12 mouse cellular contexts compared by ENCODE assay signal in the genomic region with DNA sequence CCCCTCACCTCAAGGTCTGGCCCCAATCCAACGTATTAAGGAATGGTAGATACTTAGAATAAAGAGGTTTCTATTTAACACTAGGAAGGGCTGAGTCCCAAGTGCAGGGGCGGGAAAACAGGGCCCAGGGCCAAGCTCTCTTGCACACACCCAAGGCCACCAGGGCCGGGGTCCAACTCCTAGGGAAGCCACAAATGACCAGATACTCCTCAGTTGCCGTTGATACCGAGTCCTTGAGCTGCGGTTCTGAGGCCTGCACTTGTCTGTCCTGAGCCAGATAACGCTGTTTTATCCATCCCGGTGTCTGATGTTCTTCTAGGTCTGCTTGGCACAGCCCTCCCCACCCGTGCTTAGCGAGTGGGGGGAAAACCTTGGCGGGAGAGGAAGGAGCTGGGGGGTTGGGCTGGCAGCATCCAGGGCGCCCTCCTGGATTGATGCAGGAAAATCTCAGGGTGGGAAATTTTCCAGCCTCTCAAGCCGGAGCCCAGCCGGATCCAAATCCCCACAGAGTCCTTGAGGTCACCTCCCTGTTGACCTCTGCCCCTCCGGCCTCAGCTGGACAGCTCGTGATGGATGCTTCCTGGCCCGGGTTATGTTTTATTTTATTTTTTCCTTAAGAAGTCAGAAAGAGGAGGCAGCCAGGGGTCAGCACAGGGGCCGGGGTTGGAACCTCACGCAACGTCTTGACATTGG. TPM values are rescaled to one million over a fixed set of nuclear protein-coding genes. Genes with fewer than 3 reads are reported as not detected.
DNase-seq lines count a peak whose midpoint lies in the region; ATAC-seq and TF ChIP-seq lines count a peak whose summit lies in the region.
"Had no signal": no experiment of that assay in that cellular context is flagged by ENCODE, and none has a peak within 500 bp of the region (broad histone marks: within the 10 kb centered on the region; RNA-seq: fewer than 3 reads in every experiment).

No protein-coding gene starts in this region.

- no peak for ATAC-seq in heart, embryonic 12.5 days (ENCODE audit: insufficient number of reproducible peaks, low FRiP score)
- ATAC-seq in liver, embryonic 16.5 days (ENCODE audit: low read depth): peak; percentile 22; the same call in 1 of the 2 replicates
- ATAC-seq in intestine, postnatal 0 days: no peak
- ATAC-seq: forebrain, embryonic 14.5 days; midbrain, embryonic 16.5 days had no signal

- no peaks in the 10 kb centered on the region for H3K9me3 ChIP-seq in heart, embryonic 12.5 days (replicated peaks)
- H3K9me3 ChIP-seq in E14TG2a.4 (ENCODE audit: low read length): 0 out of 2 replicates have a peak, but pooled peaks cover 3% of the 10 kb centered on the region
- no peaks in the 10 kb centered on the region for H3K9me3 ChIP-seq in liver, embryonic 16.5 days (replicated peaks; ENCODE audit: control insufficient read depth, low read length)
- no peaks in the 10 kb centered on the region for H3K9me3 ChIP-seq in intestine, postnatal 0 days (ENCODE audit: control insufficient read depth)

- peak; percentile 93 for DNase-seq in heart, adult 11 months
- DNase-seq in embryo, embryonic 10.5 days (ENCODE audit: low spot score): peak; percentile 36
- no peak for DNase-seq in layer of hippocampus, postnatal 10 days (ENCODE audit: low spot score in 2 of 2)
- DNase-seq in layer of hippocampus, postnatal 36 days: no peak
- DNase-seq: cerebellum, postnatal 14 days had no signal

- peaks cover 13% of the 10 kb centered on the region; the same call in 1 of the 2 replicates for H3K4me1 ChIP-seq in heart, embryonic 12.5 days (replicated peaks)
- H3K4me1 ChIP-seq in E14TG2a.4 (replicated peaks; ENCODE audit: low read depth, low read length): peaks cover 58% of the 10 kb centered on the region
- H3K4me1 ChIP-seq in liver, embryonic 16.5 days (ENCODE audit: control insufficient read depth, low read depth, low read length): no peaks in the 10 kb centered on the region; the same call in none of the 2 replicates
- H3K4me1 ChIP-seq in intestine, postnatal 0 days (replicated peaks; ENCODE audit: control insufficient read depth, insufficient read depth, low read length): 0 out of 2 replicates have a peak, but pooled peaks cover 4% of the 10 kb centered on the region

- 58% methylated on average over 20 of the region's 20 CpGs for WGBS in heart, embryonic 12.5 days
- 52% methylated on average over 20 of the region's 20 CpGs for WGBS in liver, embryonic 16.5 days (ENCODE audit: insufficient replicate concordance)
- WGBS in intestine, postnatal 0 days: 60% methylated on average over 20 of the region's 20 CpGs

- no peak overlapping the region for H3K27ac ChIP-seq in heart, embryonic 12.5 days (ENCODE audit: poor library complexity, severe bottlenecking)
- H3K27ac ChIP-seq in liver, embryonic 16.5 days (ENCODE audit: low read length): no peak overlapping the region
- H3K27ac ChIP-seq in intestine, postnatal 0 days (ENCODE audit: low read depth, low read length): no peak overlapping the region

- no peak overlapping the region for H3K9ac ChIP-seq in heart, embryonic 12.5 days
- no peak overlapping the region for H3K9ac ChIP-seq in liver, embryonic 16.5 days (ENCODE audit: low read depth, low read length)
- H3K9ac ChIP-seq in intestine, postnatal 0 days (ENCODE audit: low read depth, low read length): no peak overlapping the region

- H3K36me3 ChIP-seq in heart, embryonic 12.5 days: 0 out of 2 replicates have a peak, but pooled peaks cover 3% of the 10 kb centered on the region
- no peaks in the 10 kb centered on the region for H3K36me3 ChIP-seq in E14TG2a.4 (ENCODE audit: insufficient read depth, low read length)
- H3K36me3 ChIP-seq in liver, embryonic 16.5 days (ENCODE audit: control insufficient read depth, insufficient read depth): no peaks in the 10 kb centered on the region
- H3K36me3 ChIP-seq in intestine, postnatal 0 days (ENCODE audit: control insufficient read depth, insufficient read depth): no peaks in the 10 kb centered on the region

- no peak for TF ChIP-seq CTCF in E14TG2a.4 (conservative IDR thresholded peaks at IDR 0.05; ENCODE audit: low read length)
- no peak for TF ChIP-seq CTCF in intestine, postnatal 0 days (IDR thresholded peaks at IDR 0.05; ENCODE audit: low read depth)

- H3K27me3 ChIP-seq in heart, embryonic 12.5 days (replicated peaks): peaks cover 15% of the 10 kb centered on the region
- H3K27me3 ChIP-seq in E14TG2a.4 (ENCODE audit: insufficient read depth, low read length): peaks cover 49% of the 10 kb centered on the region
- peaks cover 7% of the 10 kb centered on the region for H3K27me3 ChIP-seq in liver, embryonic 16.5 days (ENCODE audit: control insufficient read depth, insufficient read depth, low read depth, low read length)
- H3K27me3 ChIP-seq in intestine, postnatal 0 days (replicated peaks; ENCODE audit: control insufficient read depth, insufficient read depth, low read length): peaks cover 13% of the 10 kb centered on the region

- no peak overlapping the region for H3K4me3 ChIP-seq in heart, embryonic 12.5 days
- H3K4me3 ChIP-seq in E14TG2a.4 (replicated peaks; ENCODE audit: low read length): peak overlapping the region; percentile 67
- no peak overlapping the region for H3K4me3 ChIP-seq in liver, embryonic 16.5 days (ENCODE audit: low read depth, low read length)
- H3K4me3 ChIP-seq in intestine, postnatal 0 days (ENCODE audit: low read depth, low read length): no peak overlapping the region

- no peak overlapping the region for H3K4me2 ChIP-seq in heart, embryonic 12.5 days
- no peak overlapping the region for H3K4me2 ChIP-seq in liver, embryonic 16.5 days (ENCODE audit: low read depth, low read length)
- H3K4me2 ChIP-seq in intestine, postnatal 0 days (replicated peaks; ENCODE audit: low read depth): no peak overlapping the region

RNA-seq across cellular contexts. Expression of gene Bloc1s3, which starts 12.5 kb away (rescaled TPM):
- 2.4 TPM in 2 replicates for polyA plus RNA-seq in heart, embryonic 12.5 days (2016; fragmentation: Nextera tagmentation; extraction: Ambion mirVana)
- polyA plus RNA-seq in liver, embryonic 16.5 days (2015; fragmentation: Nextera tagmentation; extraction: Ambion mirVana): 0.65 and 0.72 TPM in 2 replicates
- polyA plus RNA-seq in intestine, postnatal 0 days (2015; fragmentation: Nextera tagmentation; extraction: Ambion mirVana): 3.4 TPM in 2 replicates
- total RNA-seq in layer of hippocampus, postnatal 10 days (2021): 1 to 10 TPM; 6.9 to 8.2 TPM
- total RNA-seq in layer of hippocampus, postnatal 36 days (2021): 1 to 10 TPM; 6.8 to 6.9 TPM

RNA-seq across cellular contexts. Expression of gene Trappc6a, which starts 12.5 kb away (rescaled TPM):
- 66.4 and 74.0 TPM in 2 replicates for polyA plus RNA-seq in heart, embryonic 12.5 days (2016; fragmentation: Nextera tagmentation; extraction: Ambion mirVana)
- 37.2 and 37.4 TPM in 2 replicates for polyA plus RNA-seq in liver, embryonic 16.5 days (2015; fragmentation: Nextera tagmentation; extraction: Ambion mirVana)
- polyA plus RNA-seq in intestine, postnatal 0 days (2015; fragmentation: Nextera tagmentation; extraction: Ambion mirVana): 108 and 118 TPM in 2 replicates
- total RNA-seq in layer of hippocampus, postnatal 10 days (2021): 10 to 100 TPM; 22.3 to 24.6 TPM
- total RNA-seq in layer of hippocampus, postnatal 36 days (2021): 10 to 100 TPM; 19.8 to 21.5 TPM

RNA-seq across cellular contexts. Expression of gene Nkpd1, which starts 22.0 kb away (rescaled TPM):
- polyA plus RNA-seq in heart, embryonic 12.5 days (2016; fragmentation: Nextera tagmentation; extraction: Ambion mirVana): 0.08 TPM in 1 of 2 replicates, not detected in the other
- not detected in 2 replicates for polyA plus RNA-seq in liver, embryonic 16.5 days (2015; fragmentation: Nextera tagmentation; extraction: Ambion mirVana)
- polyA plus RNA-seq in intestine, postnatal 0 days (2015; fragmentation: Nextera tagmentation; extraction: Ambion mirVana): not detected in 2 replicates
- total RNA-seq in layer of hippocampus, postnatal 10 days (2021): 1 to 10 TPM in 1 of 2 experiments, under 1 TPM in 1; 0.94 to 1.0 TPM
- under 1 TPM; 0.37 to 0.48 TPM for total RNA-seq in layer of hippocampus, postnatal 36 days (2021)
- total RNA-seq: hematopoietic stem cell, adult 5-6 weeks had no signal

RNA-seq across cellular contexts. Expression of gene Exoc3l2, which starts 32.5 kb away (rescaled TPM):
- 2.9 and 3.1 TPM in 2 replicates for polyA plus RNA-seq in heart, embryonic 12.5 days (2016; fragmentation: Nextera tagmentation; extraction: Ambion mirVana)
- 0.54 and 0.55 TPM in 2 replicates for polyA plus RNA-seq in liver, embryonic 16.5 days (2015; fragmentation: Nextera tagmentation; extraction: Ambion mirVana)
- 1.1 and 1.9 TPM in 2 replicates for polyA plus RNA-seq in intestine, postnatal 0 days (2015; fragmentation: Nextera tagmentation; extraction: Ambion mirVana)
- 1 to 10 TPM in 1 of 2 experiments, under 1 TPM in 1; 0.69 to 1.1 TPM for total RNA-seq in layer of hippocampus, postnatal 10 days (2021)
- total RNA-seq in layer of hippocampus, postnatal 36 days (2021): under 1 TPM; 0.18 to 0.20 TPM

RNA-seq across cellular contexts. Expression of gene Mark4, which starts 37.0 kb away (rescaled TPM):
- polyA plus RNA-seq in heart, embryonic 12.5 days (2016; fragmentation: Nextera tagmentation; extraction: Ambion mirVana): 11.4 and 11.7 TPM in 2 replicates
- 0.99 and 1.3 TPM in 2 replicates for polyA plus RNA-seq in liver, embryonic 16.5 days (2015; fragmentation: Nextera tagmentation; extraction: Ambion mirVana)
- polyA plus RNA-seq in intestine, postnatal 0 days (2015; fragmentation: Nextera tagmentation; extraction: Ambion mirVana): 4.2 and 4.7 TPM in 2 replicates
- 100 to 1,000 TPM; 115 to 132 TPM for total RNA-seq in layer of hippocampus, postnatal 10 days (2021)
- 100 to 1,000 TPM in 1 of 2 experiments, 10 to 100 TPM in 1; 90.6 to 102 TPM for total RNA-seq in layer of hippocampus, postnatal 36 days (2021)

Comparison
In these comparisons a context has a peak if more than half of its experiments do, and no peak if none do; other contexts are left out.
1. DNase-seq: peak in heart, adult 11 months (single experiment) and embryo, embryonic 10.5 days (single experiment); none in layer of hippocampus, postnatal 10 days (0 of 2) and layer of hippocampus, postnatal 36 days (0 of 2).